Mouse (Mus musculus) midbrain, embryonic 15.5 days (tissue): Measurements from ENCODE around the gene Ppif. TPM values are rescaled to one million over a fixed set of nuclear protein-coding genes. Genes with fewer than 3 reads are reported as not detected.
A peak's percentile ranks its signal among the peaks of the same experiment; 100 is the strongest.

Experiments
- ATAC-seq: fragments of 200-750 bp; cut with Nextera tagmentation; replicated peaks from 2 replicates; pipeline ENCODE4 v1.8.0; 2017; ENCODE audit warnings: moderate TSS enrichment
- H3K27ac ChIP-seq: fragments of 300-500 bp; sonication (generic); 2 replicates; pipeline ENCODE4 v1.5.1; 2015; ENCODE audit warnings: mild to moderate bottlenecking, inconsistent platforms
- H3K27me3 ChIP-seq: fragments of 300-500 bp; sonication (generic); replicated peaks from 2 replicates; pipeline ENCODE4 v1.6.1; 2015; ENCODE audit warnings: inconsistent platforms
- H3K36me3 ChIP-seq: fragments of 300-500 bp; sonication (generic); replicated peaks from 2 replicates; pipeline ENCODE4 v1.6.1; 2015; ENCODE audit warnings: inconsistent platforms
- H3K4me1 ChIP-seq: fragments of 300-500 bp; sonication (generic); 2 replicates; pipeline ENCODE4 v1.6.1; 2015; ENCODE audit warnings: inconsistent platforms
- H3K4me2 ChIP-seq: fragments of 300-500 bp; sonication (generic); 2 replicates; pipeline ENCODE4 v1.6.1; 2015; ENCODE audit warnings: inconsistent platforms, mild to moderate bottlenecking, moderate library complexity
- H3K4me3 ChIP-seq: fragments of 300-500 bp; sonication (generic); 2 replicates; pipeline ENCODE4 v1.5.1; 2015; ENCODE audit warnings: mild to moderate bottlenecking, inconsistent platforms
- H3K9ac ChIP-seq: fragments of 300-500 bp; sonication (generic); 2 replicates; pipeline ENCODE4 v1.6.1; 2015; ENCODE audit warnings: mild to moderate bottlenecking, inconsistent platforms
- H3K9me3 ChIP-seq: fragments of 300-500 bp; sonication (generic); 2 replicates; pipeline ENCODE4 v1.6.1; 2016; ENCODE audit warnings: inconsistent platforms
- WGBS: fragments of 180-500 bp; shearing (Covaris S2); methylation state at CpG from one replicate; pipeline ENCODE4 v1.1.7; 2015; ENCODE audit warnings: mixed read lengths; 5-methylcytosine and 5-hydroxymethylcytosine counted together
- polyA plus RNA-seq: library from polyadenylated mRNA; unstranded; fragments of >200 nt; fragmentation: Nextera tagmentation; extraction: Ambion mirVana; gene quantifications from 2 replicates; pipeline ENCODE4 v1.2.1, GENCODE M21; 2015

Ppif gene
- polyA plus RNA-seq, 1 experiment from 2014 or later: 30.6 TPM

- Histone ChIP-seq H3K4me1 (peaks cover 13% of the 10 kb centered on the region; the same call in 1 of the 2 replicates), H3K9me3 (no peaks in the 10 kb centered on the region), H3K27ac (no peak overlapping the region), H3K4me3 (no peak overlapping the region), H3K27me3 (no peaks in the 10 kb centered on the region), H3K4me2 (no peak overlapping the region), H3K9ac (no peak overlapping the region), H3K36me3 (no peaks in the 10 kb centered on the region)
- 79% methylated on average over 9 of the region's 11 CpGs for WGBS
- ATAC-seq: no peak
These were observed 31.1 kb downstream of the Ppif start for GRCm38 (mm10) chr14:25725032-25725497.

GRCm38 (mm10) chr14:25725690-25726089, 31.7 kb downstream of the Ppif start:
- H3K27ac ChIP-seq: no peak overlapping the region
- 40% methylated on average over 4 of the region's 4 CpGs for WGBS

DNA sequence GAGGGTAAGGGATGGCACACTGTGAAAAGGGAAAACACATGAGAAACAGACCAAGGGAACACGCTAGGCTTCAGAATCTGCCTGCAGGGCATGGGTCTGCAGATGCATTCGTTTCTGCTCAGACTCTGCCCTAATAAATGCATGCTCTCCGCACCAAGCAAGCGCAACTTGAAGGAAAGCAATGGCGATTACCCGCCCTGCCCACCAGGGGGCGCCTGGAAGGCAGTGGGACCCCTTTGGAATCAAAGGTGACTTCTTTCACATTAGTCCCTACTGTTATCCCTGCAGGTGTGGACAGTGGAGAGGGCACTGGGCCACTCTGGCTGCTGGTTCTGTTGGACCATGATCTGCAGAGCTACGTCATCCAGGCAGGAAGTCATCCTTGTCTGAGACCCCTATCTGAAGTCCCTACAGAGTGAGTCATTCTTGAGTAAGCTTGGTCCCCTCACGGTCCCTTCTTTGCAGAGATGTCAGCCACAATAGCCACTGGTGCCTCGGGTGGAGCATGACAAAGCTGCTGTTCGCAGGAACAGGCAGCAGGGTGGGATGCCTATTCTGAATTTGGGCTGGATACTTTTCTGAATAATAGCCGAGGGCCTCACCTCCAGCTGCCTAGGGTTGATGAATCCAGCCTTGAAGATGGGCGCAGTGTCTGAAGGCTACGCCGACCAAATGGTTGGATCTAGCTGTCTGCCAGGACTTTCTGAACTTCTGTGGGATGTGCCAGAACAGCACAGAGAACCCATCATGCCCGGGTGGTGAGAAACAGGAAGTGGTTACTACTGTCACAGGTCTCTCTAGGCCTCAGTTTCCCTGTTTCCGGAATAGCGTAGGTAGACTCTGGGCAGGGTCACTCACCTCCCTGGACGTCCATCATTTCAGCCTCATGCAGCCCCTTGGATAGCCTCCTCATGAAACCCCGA, 32.5 kb downstream of the Ppif start:
- no peak for ATAC-seq
- WGBS: 58% methylated on average over 20 of the region's 20 CpGs
- H3K27ac ChIP-seq: no peak overlapping the region
- peaks cover 13% of the 10 kb centered on the region; the same call in 1 of the 2 replicates for H3K4me1 ChIP-seq
- H3K4me2 ChIP-seq: no peak overlapping the region
- no peak overlapping the region for H3K4me3 ChIP-seq
- no peaks in the 10 kb centered on the region for H3K9me3 ChIP-seq
- H3K27me3 ChIP-seq: no peaks in the 10 kb centered on the region
- no peak overlapping the region for H3K9ac ChIP-seq
- H3K36me3 ChIP-seq: no peaks in the 10 kb centered on the region

More at GRCm38 (mm10) chr14:25725690-25726089, 31.7 kb downstream of the Ppif start:
- Histone ChIP-seq H3K4me2 (no peak overlapping the region), H3K4me3 (no peak overlapping the region), H3K9me3 (no peaks in the 10 kb centered on the region), H3K4me1 (peaks cover 13% of the 10 kb centered on the region; the same call in 1 of the 2 replicates), H3K36me3 (no peaks in the 10 kb centered on the region), H3K27me3 (no peaks in the 10 kb centered on the region), H3K9ac (no peak overlapping the region)
- ATAC-seq: no peak

DNA sequence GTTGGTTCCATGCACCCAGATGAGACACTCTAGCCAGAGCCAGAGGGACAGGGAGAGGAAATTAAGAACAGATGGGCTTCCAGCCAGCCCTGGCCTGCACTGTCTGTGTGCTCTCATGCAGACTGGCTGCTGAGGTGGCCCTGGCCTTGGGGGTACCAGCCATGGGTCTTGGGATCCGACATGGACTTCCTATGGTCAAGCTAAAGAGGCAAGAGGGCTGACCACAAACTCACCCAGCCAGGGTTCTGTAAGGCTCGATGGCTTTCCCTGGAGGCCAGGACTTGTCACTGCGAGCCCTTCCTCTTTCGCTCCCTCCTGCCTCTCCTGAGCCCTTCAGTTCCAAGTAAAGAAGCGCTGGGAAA, 33.2 kb downstream of the Ppif start:
- no peak for ATAC-seq
- Histone ChIP-seq H3K27me3 (no peaks in the 10 kb centered on the region), H3K4me1 (peaks cover 10% of the 10 kb centered on the region; the same call in 1 of the 2 replicates), H3K27ac (no peak overlapping the region), H3K9me3 (no peaks in the 10 kb centered on the region), H3K36me3 (no peaks in the 10 kb centered on the region), H3K4me3 (no peak overlapping the region), H3K4me2 (no peak overlapping the region), H3K9ac (no peak overlapping the region)
- 87% methylated on average over 5 of the region's 5 CpGs for WGBS

DNA sequence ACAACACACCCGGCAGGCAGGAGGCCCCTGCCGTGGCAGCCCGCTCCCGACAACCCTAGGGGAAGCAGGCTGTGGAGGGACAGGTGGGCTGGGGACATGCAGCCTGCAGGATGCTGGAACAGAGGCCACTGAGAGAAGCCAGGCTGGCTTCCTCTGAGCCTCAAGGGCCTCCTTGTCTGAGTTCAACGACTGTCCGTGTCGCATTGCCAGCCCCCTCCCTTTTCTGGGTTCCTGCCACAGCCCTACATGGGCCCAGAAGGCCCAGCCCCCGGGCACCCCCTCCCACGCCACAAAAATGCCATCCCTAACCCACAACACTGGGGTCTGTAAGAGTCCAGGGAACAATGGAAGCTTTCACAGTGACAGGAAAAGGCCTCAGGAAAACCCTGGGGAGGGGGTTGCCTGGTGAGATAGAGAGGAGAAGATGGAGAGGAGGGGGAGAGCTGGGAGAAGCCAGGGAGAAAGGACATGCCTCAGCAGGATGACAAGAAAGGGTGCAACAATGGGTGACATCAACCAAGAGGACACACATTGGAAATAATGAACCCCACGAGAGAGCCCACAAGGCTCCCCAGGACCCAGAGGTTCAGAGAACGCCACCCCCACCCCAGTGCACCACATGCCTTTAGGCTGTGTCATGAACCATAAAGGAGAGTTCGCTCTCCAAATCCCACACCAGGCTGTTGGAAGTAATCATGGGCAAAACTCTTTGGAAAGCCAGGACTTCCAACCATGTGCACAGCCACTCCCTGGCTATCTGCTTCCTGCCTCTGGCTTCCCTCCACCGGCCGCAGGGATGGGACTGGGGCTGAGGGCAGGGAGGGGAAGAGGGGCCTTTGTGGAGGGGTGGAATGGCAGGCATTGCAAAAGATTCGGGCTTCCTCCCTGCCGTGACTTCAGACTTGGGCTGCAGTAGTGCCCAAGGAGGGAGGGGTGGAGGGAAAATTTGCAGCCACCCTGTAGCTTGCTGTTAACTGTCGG, 41.1 kb downstream of the Ppif start:
- no peaks in the 10 kb centered on the region for H3K9me3 ChIP-seq
- no peaks in the 10 kb centered on the region for H3K27me3 ChIP-seq
- 40% methylated on average over 17 of the region's 17 CpGs for WGBS
- H3K27ac ChIP-seq: peak overlapping the region; percentile 3; the same call in 1 of the 2 replicates
- no peaks in the 10 kb centered on the region for H3K36me3 ChIP-seq
- peaks cover 14% of the 10 kb centered on the region for H3K4me1 ChIP-seq
- peak; percentile 79 for ATAC-seq
- no peak overlapping the region for H3K4me2 ChIP-seq
- no peak overlapping the region for H3K9ac ChIP-seq
- H3K4me3 ChIP-seq: no peak overlapping the region

GRCm38 (mm10) chr14:25736140-25736539, 42.2 kb downstream of the Ppif start:
- ATAC-seq: no peak
- WGBS: 84% methylated on average over 3 of the region's 3 CpGs
- H3K4me2 ChIP-seq: no peak overlapping the region
- H3K9me3 ChIP-seq: no peaks in the 10 kb centered on the region
- no peak overlapping the region for H3K27ac ChIP-seq
- H3K4me1 ChIP-seq: peaks cover 14% of the 10 kb centered on the region
- H3K4me3 ChIP-seq: no peak overlapping the region
- no peaks in the 10 kb centered on the region for H3K27me3 ChIP-seq
- H3K9ac ChIP-seq: no peak overlapping the region
- no peaks in the 10 kb centered on the region for H3K36me3 ChIP-seq

GRCm38 (mm10) chr14:25736589-25736988, 42.6 kb downstream of the Ppif start:
- ATAC-seq: no peak
- no peaks in the 10 kb centered on the region for H3K36me3 ChIP-seq
- no peaks in the 10 kb centered on the region for H3K27me3 ChIP-seq
- no peak overlapping the region for H3K4me2 ChIP-seq
- H3K9ac ChIP-seq: no peak overlapping the region
- 52% methylated on average over 6 of the region's 6 CpGs for WGBS
- H3K4me1 ChIP-seq: peaks cover 14% of the 10 kb centered on the region
- H3K4me3 ChIP-seq: no peak overlapping the region
- no peak overlapping the region for H3K27ac ChIP-seq
- H3K9me3 ChIP-seq: no peaks in the 10 kb centered on the region

DNA sequence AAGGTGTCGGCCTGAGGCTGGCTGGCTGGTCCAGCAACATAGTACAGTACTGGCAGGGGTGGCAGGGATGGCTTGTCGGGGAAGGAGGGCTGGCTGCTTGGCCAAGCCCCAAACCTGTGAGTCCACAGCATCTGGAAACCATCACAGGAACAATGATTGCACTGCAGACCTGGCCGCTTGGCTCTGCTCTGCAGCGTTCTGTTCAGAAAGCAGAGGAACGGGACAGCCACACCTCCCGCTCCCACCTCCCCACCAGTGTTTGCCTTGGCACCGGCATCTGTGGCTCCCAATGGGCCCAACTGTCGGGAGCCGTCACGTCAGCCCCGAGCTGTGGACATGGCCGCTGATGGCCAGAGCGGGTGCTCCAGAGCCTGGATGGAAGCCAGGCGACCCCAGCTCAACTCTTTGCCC, 44.6 kb downstream of the Ppif start:
- Histone ChIP-seq H3K4me1 (peaks cover 14% of the 10 kb centered on the region), H3K4me2 (no peak overlapping the region), H3K9ac (no peak overlapping the region), H3K27me3 (no peaks in the 10 kb centered on the region), H3K36me3 (no peaks in the 10 kb centered on the region), H3K9me3 (no peaks in the 10 kb centered on the region), H3K27ac (no peak overlapping the region), H3K4me3 (no peak overlapping the region)
- ATAC-seq: no peak
- WGBS: 65% methylated on average over 14 of the region's 14 CpGs

DNA sequence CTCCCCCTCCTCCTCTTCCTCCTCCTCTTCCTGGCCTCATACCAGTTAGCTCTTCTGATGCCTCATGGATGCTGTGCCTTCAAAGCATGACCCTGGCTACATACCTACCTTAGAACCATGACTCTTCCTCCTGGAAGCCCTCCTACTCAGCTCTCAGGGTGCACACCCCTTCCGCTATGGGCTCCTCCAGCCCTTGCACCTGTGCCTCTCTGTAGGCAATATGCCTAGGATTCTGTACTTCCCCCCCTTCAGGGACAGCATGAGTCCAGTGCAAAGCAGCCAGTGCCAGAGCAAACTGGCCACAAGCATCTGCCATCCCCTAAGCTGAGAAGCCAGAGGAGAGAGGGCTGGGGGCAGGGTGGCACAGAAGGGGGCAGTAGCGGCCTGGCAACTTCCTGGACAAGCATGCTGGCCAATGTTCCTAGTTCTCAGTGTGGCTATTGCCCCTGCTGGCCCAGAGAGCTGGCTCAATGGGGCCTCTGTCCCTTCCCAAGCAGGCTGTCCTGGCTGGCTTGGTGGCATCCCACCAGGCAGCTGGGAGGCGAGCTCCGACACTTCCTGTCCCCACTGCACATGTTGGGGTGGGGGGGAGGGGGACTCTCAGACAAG, 46.1 kb downstream of the Ppif start:
- Histone ChIP-seq H3K36me3 (no peaks in the 10 kb centered on the region), H3K4me3 (no peak overlapping the region), H3K9me3 (no peaks in the 10 kb centered on the region), H3K4me2 (no peak overlapping the region), H3K27me3 (no peaks in the 10 kb centered on the region), H3K27ac (no peak overlapping the region), H3K9ac (no peak overlapping the region), H3K4me1 (0 out of 2 replicates have a peak, but pooled peaks cover 5% of the 10 kb centered on the region)
- WGBS: 72% methylated on average over 4 of the region's 4 CpGs
- no peak for ATAC-seq

GRCm38 (mm10) chr14:25741211-25741610, 47.3 kb downstream of the Ppif start:
- Histone ChIP-seq H3K4me2 (no peak overlapping the region), H3K27me3 (no peaks in the 10 kb centered on the region), H3K9me3 (no peaks in the 10 kb centered on the region), H3K4me3 (no peak overlapping the region), H3K9ac (no peak overlapping the region), H3K27ac (no peak overlapping the region), H3K36me3 (no peaks in the 10 kb centered on the region), H3K4me1 (0 out of 2 replicates have a peak, but pooled peaks cover 5% of the 10 kb centered on the region)
- no peak for ATAC-seq
- 75% methylated on average over 3 of the region's 3 CpGs for WGBS

- Histone ChIP-seq H3K27ac (no peak overlapping the region), H3K27me3 (no peaks in the 10 kb centered on the region), H3K9me3 (no peaks in the 10 kb centered on the region), H3K4me1 (0 out of 2 replicates have a peak, but pooled peaks cover 5% of the 10 kb centered on the region), H3K4me2 (no peak overlapping the region), H3K9ac (no peak overlapping the region), H3K36me3 (no peaks in the 10 kb centered on the region), H3K4me3 (no peak overlapping the region)
- no peak for ATAC-seq
- 60% methylated on average over 5 of the region's 5 CpGs for WGBS
These were observed 48.0 kb downstream of the Ppif start for GRCm38 (mm10) chr14:25741840-25742367.
